Mouse (Mus musculus): ENCODE measurements around the gene Dnm1. TPM values are rescaled to one million over a fixed set of nuclear protein-coding genes. Genes with fewer than 3 reads are reported as not detected.
"Not testable (repeated sequence)": the region's sequence is repeated elsewhere in the genome, so short reads cannot be mapped to it uniquely, and the experiment has no call there.

The Dnm1 gene
- polyA plus RNA-seq, 1 experiment, result 10.7 TPM

- peak; percentile 73; the same call in 1 of the 2 replicates for TF ChIP-seq CTCF (IDR thresholded peaks at IDR 0.05; ENCODE audit: borderline replicate concordance, control insufficient read depth, extremely low read depth, insufficient read depth, low read length, poor library complexity)
- no peak for TF ChIP-seq POLR2A (IDR thresholded peaks at IDR 0.05; ENCODE audit: control insufficient read depth, extremely low read depth, insufficient read depth, low read length, poor library complexity)
- Histone ChIP-seq H3K36me3 (ENCODE audit: control insufficient read depth, insufficient read depth, low read length) (peaks cover 20% of the 10 kb centered on the region), H3K27me3 (ENCODE audit: control insufficient read depth, insufficient read depth, low read length) (no peaks in the 10 kb centered on the region), H3K4me3 (ENCODE audit: control insufficient read depth, insufficient read depth, low read length) (no peak overlapping the region), H3K4me1 (replicated peaks; ENCODE audit: control insufficient read depth, insufficient read depth, low read length) (no peaks in the 10 kb centered on the region), H3K27ac (ENCODE audit: control insufficient read depth, insufficient read depth, low read length) (no peak overlapping the region)
- peak; percentile 71 for DNase-seq
- WGBS, result 73% methylated on average over 8 of the region's 8 CpGs
Measured at GRCm38 (mm10) chr2:32304145-32304832, 48.8 kb downstream of the Dnm1 start.

DNA sequence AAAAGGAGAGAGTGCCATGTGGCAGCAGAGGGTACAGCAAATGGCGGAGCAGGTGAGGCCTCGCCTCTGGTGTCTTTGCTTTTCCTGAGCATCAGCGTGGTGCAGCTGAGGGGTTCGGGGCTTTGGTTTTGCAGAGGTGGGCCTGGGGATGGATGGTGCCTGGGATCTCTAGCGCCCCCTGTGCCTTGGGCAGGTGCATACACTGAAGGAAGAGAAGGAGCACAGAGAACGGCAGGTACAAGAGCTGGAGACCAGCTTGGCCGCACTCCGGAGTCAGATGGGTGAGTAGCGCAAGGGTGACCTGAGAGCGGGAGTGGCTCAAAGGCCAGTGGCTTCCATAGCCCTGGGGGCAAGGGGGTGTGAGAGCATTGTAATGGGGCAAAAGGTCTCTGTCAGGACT is 50.2 kb downstream of the Dnm1 start:
- H3K36me3 ChIP-seq (ENCODE audit: control insufficient read depth, insufficient read depth, low read length), result peaks cover 27% of the 10 kb centered on the region
- no peaks in the 10 kb centered on the region for H3K27me3 ChIP-seq (ENCODE audit: control insufficient read depth, insufficient read depth, low read length)
- TF ChIP-seq CTCF (IDR thresholded peaks at IDR 0.05; ENCODE audit: borderline replicate concordance, control insufficient read depth, extremely low read depth, insufficient read depth, low read length, poor library complexity), result no peak
- no peak overlapping the region for H3K4me3 ChIP-seq (ENCODE audit: control insufficient read depth, insufficient read depth, low read length)
- H3K4me1 ChIP-seq (replicated peaks; ENCODE audit: control insufficient read depth, insufficient read depth, low read length), result no peaks in the 10 kb centered on the region
- 96% methylated on average over 10 of the region's 10 CpGs for WGBS
- H3K27ac ChIP-seq (ENCODE audit: control insufficient read depth, insufficient read depth, low read length), result no peak overlapping the region
- no peak for DNase-seq

DNA sequence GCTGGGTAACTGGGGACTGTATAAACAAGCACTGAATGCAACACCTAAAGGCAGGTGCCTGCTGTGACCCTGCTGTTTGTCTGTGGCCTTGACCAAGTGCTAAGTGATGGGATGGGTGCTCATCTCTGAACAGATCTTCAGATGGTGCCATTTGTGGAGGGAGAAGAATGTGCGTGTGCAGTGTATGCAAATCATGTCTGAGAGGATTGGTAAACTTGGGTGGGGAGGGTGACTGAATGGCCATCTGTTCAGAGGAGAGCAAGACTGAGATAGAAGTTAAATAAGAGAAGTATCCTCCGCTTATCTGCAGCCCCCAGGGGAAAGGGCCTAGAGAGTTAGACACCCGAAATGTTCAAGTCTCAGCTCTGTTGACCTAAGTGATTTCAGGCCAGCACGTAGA is 53.7 kb downstream of the Dnm1 start:
- Histone ChIP-seq H3K36me3 (ENCODE audit: control insufficient read depth, insufficient read depth, low read length) (peaks cover 22% of the 10 kb centered on the region), H3K27ac (ENCODE audit: control insufficient read depth, insufficient read depth, low read length) (no peak overlapping the region), H3K4me3 (ENCODE audit: control insufficient read depth, insufficient read depth, low read length) (no peak overlapping the region), H3K4me1 (replicated peaks; ENCODE audit: control insufficient read depth, insufficient read depth, low read length) (no peaks in the 10 kb centered on the region), H3K27me3 (ENCODE audit: control insufficient read depth, insufficient read depth, low read length) (no peaks in the 10 kb centered on the region)
- DNase-seq, result no peak
- WGBS, result 97% methylated on average over 4 of the region's 4 CpGs
- TF ChIP-seq POLR2A (IDR thresholded peaks at IDR 0.05; ENCODE audit: control insufficient read depth, extremely low read depth, insufficient read depth, low read length, poor library complexity) (no peak), CTCF (IDR thresholded peaks at IDR 0.05; ENCODE audit: borderline replicate concordance, control insufficient read depth, extremely low read depth, insufficient read depth, low read length, poor library complexity) (no peak)

GRCm38 (mm10) chr2:32295842-32296241 is 57.3 kb downstream of the Dnm1 start:
- DNase-seq; H3K27ac ChIP-seq (ENCODE audit: control insufficient read depth, insufficient read depth, low read length); H3K4me3 ChIP-seq (ENCODE audit: control insufficient read depth, insufficient read depth, low read length); H3K4me1 ChIP-seq (replicated peaks; ENCODE audit: control insufficient read depth, insufficient read depth, low read length); H3K27me3 ChIP-seq (ENCODE audit: control insufficient read depth, insufficient read depth, low read length): not testable (repeated sequence)
- 94% methylated on average over 2 of the region's 2 CpGs for WGBS
- H3K36me3 ChIP-seq (ENCODE audit: control insufficient read depth, insufficient read depth, low read length), result peaks cover 15% of the 10 kb centered on the region

DNA sequence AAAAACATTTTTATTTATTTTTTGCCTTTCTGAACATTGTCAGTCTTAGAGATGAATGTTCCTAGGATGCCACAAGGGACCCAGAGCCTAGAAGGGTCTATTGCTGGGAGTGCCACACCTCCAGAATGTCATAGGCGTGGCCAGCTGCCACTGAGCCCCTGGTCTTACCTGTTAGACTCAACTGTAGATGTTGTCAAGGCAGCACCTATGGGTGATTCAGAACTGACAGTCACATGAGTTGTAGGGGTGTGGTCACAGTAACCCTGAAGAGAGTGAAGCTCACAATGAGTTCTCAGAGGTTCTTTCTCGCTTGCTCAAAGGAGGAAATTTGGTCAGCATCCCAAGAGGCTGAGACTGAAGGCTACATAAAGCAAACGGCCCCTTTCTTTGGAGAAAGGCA is 57.9 kb downstream of the Dnm1 start:
- H3K36me3 ChIP-seq (ENCODE audit: control insufficient read depth, insufficient read depth, low read length), result peaks cover 15% of the 10 kb centered on the region
- no peak for TF ChIP-seq CTCF (IDR thresholded peaks at IDR 0.05; ENCODE audit: borderline replicate concordance, control insufficient read depth, extremely low read depth, insufficient read depth, low read length, poor library complexity)
- no peak for TF ChIP-seq POLR2A (IDR thresholded peaks at IDR 0.05; ENCODE audit: control insufficient read depth, extremely low read depth, insufficient read depth, low read length, poor library complexity)
- no peak overlapping the region for H3K4me3 ChIP-seq (ENCODE audit: control insufficient read depth, insufficient read depth, low read length)
- H3K4me1 ChIP-seq (replicated peaks; ENCODE audit: control insufficient read depth, insufficient read depth, low read length), result no peaks in the 10 kb centered on the region
- 89% methylated on average over 3 of the region's 3 CpGs for WGBS
- no peak overlapping the region for H3K27ac ChIP-seq (ENCODE audit: control insufficient read depth, insufficient read depth, low read length)
- no peak for DNase-seq
- H3K27me3 ChIP-seq (ENCODE audit: control insufficient read depth, insufficient read depth, low read length), result no peaks in the 10 kb centered on the region

DNA sequence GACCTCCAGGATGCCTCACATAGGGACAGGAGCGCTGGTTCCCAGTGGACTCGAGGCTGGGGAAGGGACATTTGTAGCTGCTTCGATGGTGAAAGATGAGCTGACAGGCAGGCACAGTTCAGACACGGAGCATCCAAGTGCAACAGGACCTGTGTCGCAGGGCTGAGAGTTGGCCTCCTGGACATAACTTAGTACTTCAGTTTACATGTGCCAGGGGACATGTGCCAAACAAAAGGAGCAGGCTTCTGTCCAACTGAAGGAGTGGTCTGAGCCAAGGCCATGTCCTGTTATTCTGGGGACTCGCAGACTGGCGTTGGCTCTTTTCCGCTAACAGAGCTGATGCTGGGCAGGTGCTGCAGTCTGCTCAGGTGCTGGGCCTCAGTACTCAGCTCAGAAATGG is 58.8 kb downstream of the Dnm1 start:
- WGBS, result 95% methylated on average over 8 of the region's 8 CpGs
- no peak for DNase-seq
- Histone ChIP-seq H3K4me1 (replicated peaks; ENCODE audit: control insufficient read depth, insufficient read depth, low read length) (no peaks in the 10 kb centered on the region), H3K27ac (ENCODE audit: control insufficient read depth, insufficient read depth, low read length) (no peak overlapping the region), H3K27me3 (ENCODE audit: control insufficient read depth, insufficient read depth, low read length) (no peaks in the 10 kb centered on the region), H3K36me3 (ENCODE audit: control insufficient read depth, insufficient read depth, low read length) (peaks cover 15% of the 10 kb centered on the region), H3K4me3 (ENCODE audit: control insufficient read depth, insufficient read depth, low read length) (no peak overlapping the region)
- no peak for TF ChIP-seq POLR2A (IDR thresholded peaks at IDR 0.05; ENCODE audit: control insufficient read depth, extremely low read depth, insufficient read depth, low read length, poor library complexity)

- no peak for TF ChIP-seq CTCF (IDR thresholded peaks at IDR 0.05; ENCODE audit: borderline replicate concordance, control insufficient read depth, extremely low read depth, insufficient read depth, low read length, poor library complexity)
- no peak for TF ChIP-seq POLR2A (IDR thresholded peaks at IDR 0.05; ENCODE audit: control insufficient read depth, extremely low read depth, insufficient read depth, low read length, poor library complexity)
- Histone ChIP-seq H3K27me3 (ENCODE audit: control insufficient read depth, insufficient read depth, low read length) (no peaks in the 10 kb centered on the region), H3K36me3 (ENCODE audit: control insufficient read depth, insufficient read depth, low read length) (0 out of 2 replicates have a peak, but pooled peaks cover under 1% of the 10 kb centered on the region), H3K4me1 (replicated peaks; ENCODE audit: control insufficient read depth, insufficient read depth, low read length) (peaks cover 11% of the 10 kb centered on the region), H3K27ac (ENCODE audit: control insufficient read depth, insufficient read depth, low read length) (no peak overlapping the region), H3K4me3 (ENCODE audit: control insufficient read depth, insufficient read depth, low read length) (no peak overlapping the region)
- DNase-seq, result no peak
Measured at GRCm38 (mm10) chr2:32289578-32289977, 63.6 kb downstream of the Dnm1 start.

Data from thymus, adult 2 months (tissue).